Mouse (Mus musculus) heart, postnatal 25 days (tissue): ENCODE results near the gene Zdhhc9. TPM values are rescaled to one million over a fixed set of nuclear protein-coding genes. Genes with fewer than 3 reads are reported as not detected.

Experiments used
- DNase-seq: peaks from one replicate; pipeline ENCODE4 v3.0.0; 2022; ENCODE audit warnings: low spot score
- intact Hi-C: fragments of 180-260 bp; cut with DNase I; formaldehyde crosslinking; loops from one replicate; pipeline ENCODE4 v1.15.1; 2025
- total RNA-seq, 2 experiments: library from RNA; stranded (reverse); gene quantifications; 2 replicates each; pipeline ENCODE4 v1.2.3; 2021

Gene Zdhhc9
- total RNA-seq, 2 experiments from 2014 or later: 26.5 to 35.8 TPM

- DNase-seq: no peak
- intact Hi-C loops: no loop called here
Measured at GRCm38 (mm10) chrX:48184703-48185102, 24.0 kb downstream of the Zdhhc9 start.

- intact Hi-C loops: no loop called here
- no peak for DNase-seq
Measured at GRCm38 (mm10) chrX:48181844-48182243, 26.8 kb downstream of the Zdhhc9 start.

- DNase-seq: no peak
- intact Hi-C loops: no loop called here
Measured at GRCm38 (mm10) chrX:48170368-48170767, 38.3 kb downstream of the Zdhhc9 start.

- DNase-seq: no peak
- intact Hi-C loops: no loop called here
Measured at GRCm38 (mm10) chrX:48169892-48170291, 38.8 kb downstream of the Zdhhc9 start.

- intact Hi-C loops: no loop called here
- no peak for DNase-seq
Measured at GRCm38 (mm10) chrX:48158229-48158919, 50.3 kb downstream of the Zdhhc9 start.

DNA sequence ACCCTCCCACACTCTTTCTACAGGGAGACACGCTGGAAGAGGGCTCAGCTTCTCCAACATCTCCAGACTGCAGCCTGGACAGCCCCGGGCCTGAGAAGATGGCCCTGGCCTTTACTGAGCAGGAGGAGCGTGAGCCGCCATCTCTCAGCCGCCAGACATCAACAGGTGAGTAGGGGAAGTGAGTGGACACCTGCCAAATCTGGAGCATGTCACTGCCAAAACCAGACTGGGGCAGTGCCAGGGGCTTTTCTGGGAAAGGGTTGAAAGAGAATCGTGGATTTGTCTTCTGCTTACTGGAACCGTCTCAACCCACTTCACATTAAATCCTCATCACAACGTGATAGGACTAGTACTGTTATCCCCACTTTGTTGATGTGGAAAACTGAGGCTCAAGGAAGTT, 51.3 kb downstream of the Zdhhc9 start:
- intact Hi-C loops: no loop called here
- no peak for DNase-seq

- no peak for DNase-seq
- intact Hi-C loops: no loop called here
Measured at GRCm38 (mm10) chrX:48155489-48155888, 53.2 kb downstream of the Zdhhc9 start.

GRCm38 (mm10) chrX:48153949-48154348, 54.7 kb downstream of the Zdhhc9 start:
- no peak for DNase-seq
- intact Hi-C loops: no loop called here

GRCm38 (mm10) chrX:48153414-48153813, 55.3 kb downstream of the Zdhhc9 start:
- intact Hi-C loops: no loop called here
- no peak for DNase-seq

DNA sequence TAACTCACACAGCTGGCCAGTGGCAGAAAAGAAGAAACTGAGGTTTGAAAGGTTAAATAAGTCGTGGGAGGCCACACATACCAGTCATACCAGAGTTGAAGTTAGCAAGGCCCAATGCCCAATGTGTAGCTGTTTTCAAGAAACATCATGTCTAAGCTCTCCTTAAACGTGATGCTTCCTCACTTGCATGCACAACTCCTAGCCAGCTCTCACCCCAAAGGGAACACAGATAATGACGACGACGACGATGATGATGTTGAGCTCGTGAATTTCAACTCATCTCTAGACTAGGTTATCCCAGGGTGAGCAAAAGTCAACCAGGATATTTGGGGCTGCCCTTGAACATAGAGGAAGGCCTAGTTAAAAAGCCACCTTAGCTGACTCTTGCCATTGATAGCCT, 56.6 kb downstream of the Zdhhc9 start:
- intact Hi-C loops: no loop called here
- no peak for DNase-seq

- intact Hi-C loops: no loop called here
Measured at GRCm38 (mm10) chrX:48147741-48148186, 60.9 kb downstream of the Zdhhc9 start.

GRCm38 (mm10) chrX:48147226-48147625, 61.5 kb downstream of the Zdhhc9 start:
- intact Hi-C loops: no loop called here
- DNase-seq: no peak

More at GRCm38 (mm10) chrX:48147741-48148186, 60.9 kb downstream of the Zdhhc9 start:
- no peak for DNase-seq

GRCm38 (mm10) chrX:48146262-48146661, 62.4 kb downstream of the Zdhhc9 start, which contains the start of gene Sash3:
Sash3 (plus strand) TSS chrX:48146436.
- no peak for DNase-seq
- intact Hi-C loops: no loop called here

DNA sequence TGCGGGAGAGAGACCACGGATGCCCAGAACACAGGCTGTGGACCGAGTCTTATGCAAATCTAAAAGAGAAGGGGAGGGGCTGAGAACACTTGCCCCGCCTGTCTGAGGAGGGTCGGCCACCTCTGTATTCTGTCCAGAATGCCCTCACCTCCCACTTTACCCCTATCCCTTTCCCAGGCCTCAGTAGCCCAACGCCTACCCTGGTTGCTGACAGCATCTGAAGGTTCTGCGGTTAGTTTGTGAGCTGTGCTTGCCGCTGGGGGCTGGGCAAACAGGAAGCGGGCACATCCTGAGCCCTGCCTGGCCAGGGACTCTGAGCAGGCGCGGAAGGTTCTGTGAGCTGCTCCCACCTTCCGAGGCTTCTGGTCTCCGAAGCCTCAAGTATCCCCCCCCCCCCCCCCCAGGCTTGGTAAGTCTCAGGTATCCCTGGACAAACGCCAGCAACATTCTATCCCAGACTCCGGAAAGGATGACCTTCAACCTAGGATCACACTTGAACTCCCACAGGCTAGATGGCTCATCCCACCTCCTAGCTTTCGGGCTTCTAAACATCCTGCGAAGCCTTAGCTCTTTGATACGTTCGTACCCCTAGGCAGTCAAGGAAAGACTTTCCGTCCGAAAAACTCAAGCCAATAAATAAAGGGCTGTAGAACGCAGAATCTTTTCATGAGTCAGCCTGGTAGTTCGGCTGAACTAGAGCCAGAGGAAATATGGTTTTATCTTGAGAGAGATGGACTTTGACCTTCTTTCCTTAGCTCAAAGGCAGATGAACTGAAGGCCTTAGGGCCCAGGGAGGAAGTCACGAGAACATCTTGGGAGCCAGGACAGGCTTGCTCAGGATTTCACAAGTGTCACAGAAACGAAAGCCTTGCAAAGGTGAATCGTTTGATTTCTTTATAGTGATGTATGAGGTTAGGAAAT, 65.0 kb downstream of the Zdhhc9 start:
- intact Hi-C loops: no loop called here
- no peak for DNase-seq

DNA sequence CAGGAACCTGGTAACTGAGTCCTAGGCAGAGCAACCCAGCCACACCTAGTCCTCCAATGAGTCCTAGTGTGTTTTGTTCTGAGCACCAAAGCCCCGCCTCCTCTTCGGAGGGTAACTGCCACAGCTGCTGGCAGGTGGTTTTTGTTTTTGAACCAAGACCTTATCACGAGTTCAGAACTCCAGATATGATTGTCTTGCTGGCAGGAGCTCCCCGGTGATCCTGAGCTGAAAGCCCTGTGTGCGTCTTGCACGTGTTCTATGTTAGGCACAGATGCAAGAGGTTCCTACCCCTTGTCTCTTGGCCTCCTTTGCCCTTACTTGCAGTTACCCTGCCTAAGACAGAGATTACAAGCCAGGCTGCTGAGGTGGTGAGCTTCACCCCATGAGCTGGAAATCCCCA, 67.2 kb downstream of the Zdhhc9 start:
- intact Hi-C loops: no loop called here

GRCm38 (mm10) chrX:48140286-48140877, 68.3 kb downstream of the Zdhhc9 start:
- no peak for DNase-seq
- intact Hi-C loops: no loop called here

More for the DNA sequence above, 67.2 kb downstream of the Zdhhc9 start:
- no peak for DNase-seq

- intact Hi-C loops: no loop called here
- no peak for DNase-seq
Measured at GRCm38 (mm10) chrX:48139368-48140285, 69.1 kb downstream of the Zdhhc9 start.

- intact Hi-C loops: no loop called here
- DNase-seq: no peak
Measured at GRCm38 (mm10) chrX:48138539-48139275, 70.0 kb downstream of the Zdhhc9 start.

DNA sequence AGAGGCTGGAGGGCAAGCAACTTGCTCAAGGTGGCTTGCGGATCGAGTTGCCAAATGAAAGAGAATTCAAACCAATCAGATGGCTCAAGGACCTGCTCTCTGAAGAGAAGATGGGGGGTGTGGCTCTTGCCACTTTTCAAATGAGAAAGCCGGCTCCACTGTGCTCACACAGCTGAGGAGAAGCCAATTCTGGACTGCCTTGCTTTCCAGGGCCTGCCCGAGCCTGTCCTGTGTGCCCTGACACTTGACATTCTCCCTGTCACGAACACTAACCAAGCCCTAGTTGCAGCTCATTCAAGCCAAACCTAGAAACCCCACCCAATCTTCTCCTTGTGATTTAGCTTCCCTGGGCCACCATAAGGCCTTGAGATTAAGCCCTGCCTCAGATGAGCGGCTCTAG, 70.7 kb downstream of the Zdhhc9 start:
- DNase-seq: no peak
- intact Hi-C loops: no loop called here
